Mouse (Mus musculus) embryonic fibroblast, embryonic 13.5 days (primary cell): Measurements from ENCODE around the gene Ctdsp1. TPM values are rescaled to one million over a fixed set of nuclear protein-coding genes. Genes with fewer than 3 reads are reported as not detected.

Experiments
- H3K27ac ChIP-seq: 2 replicates; pipeline ENCODE4 v1.5.1; 2012; ENCODE audit warnings: low read length, control low read depth, inconsistent platforms; ENCODE audit not compliant: insufficient read depth
- H3K4me1 ChIP-seq: 2 replicates; pipeline ENCODE4 v1.6.1; 2011; ENCODE audit warnings: low read length; ENCODE audit not compliant: control insufficient read depth, insufficient read depth
- H3K4me3 ChIP-seq: 2 replicates; pipeline ENCODE4 v1.5.1; 2011; ENCODE audit warnings: mild to moderate bottlenecking, control low read depth, low read length; ENCODE audit not compliant: insufficient read depth
- CTCF ChIP-seq: IDR thresholded peaks from 2 replicates; pipeline ENCODE4 v1.5.1; 2011; ENCODE audit warnings: mild to moderate bottlenecking, control low read depth, low read length, moderate library complexity, borderline replicate concordance; ENCODE audit not compliant: insufficient read depth
- POLR2A ChIP-seq: IDR thresholded peaks from 2 replicates; pipeline ENCODE4 v1.6.1; 2011; ENCODE audit warnings: low read depth, mild to moderate bottlenecking, control low read depth, low read length, moderate library complexity
- polyA plus RNA-seq: library from polyadenylated mRNA; stranded (reverse); fragments of >200 nt; gene quantifications from 2 replicates; pipeline ENCODE4 v1.2.4, GENCODE M21; 2011; ENCODE audit warnings: low read depth; ENCODE audit not compliant: missing spikeins, insufficient read length

Gene Ctdsp1
- polyA plus RNA-seq, 1 experiment: 78.6 TPM

- Histone ChIP-seq H3K4me3 (no peak overlapping the region), H3K4me1 (no peaks in the 10 kb centered on the region), H3K27ac (no peak overlapping the region)
- no peak for TF ChIP-seq CTCF
- TF ChIP-seq POLR2A: no peak
Measured at GRCm38 (mm10) chr1:74444538-74444937, 53.2 kb downstream of the Ctdsp1 start.

Other genes starting within 250 kb of the Ctdsp1 start
- not detected in 2 replicates for gene Cxcr2, start 237.5 kb upstream of the Ctdsp1 start, polyA plus RNA-seq
- not detected in 2 replicates for gene Cxcr1, start 196.9 kb upstream of the Ctdsp1 start, polyA plus RNA-seq
- gene Arpc2, start 155.4 kb upstream of the Ctdsp1 start, polyA plus RNA-seq: 446 and 515 TPM in 2 replicates
- 0.92 and 1.3 TPM in 2 replicates for gene Gpbar1, start 113.0 kb upstream of the Ctdsp1 start, polyA plus RNA-seq
- 85.7 and 90.3 TPM in 2 replicates for gene Aamp, start 106.8 kb upstream of the Ctdsp1 start, polyA plus RNA-seq
- 19.6 and 21.5 TPM in 2 replicates for gene Pnkd, start 106.6 kb upstream of the Ctdsp1 start, polyA plus RNA-seq
- gene Tmbim1, start 85.9 kb upstream of the Ctdsp1 start, polyA plus RNA-seq: 88.6 and 115 TPM in 2 replicates
- gene Catip, start 29.4 kb upstream of the Ctdsp1 start, polyA plus RNA-seq: 3.6 and 3.7 TPM in 2 replicates
- gene Slc11a1, start 16.3 kb upstream of the Ctdsp1 start, polyA plus RNA-seq: 1.1 TPM in 1 of 2 replicates, not detected in the other
- not detected in 2 replicates for gene Vil1, start 17.9 kb downstream of the Ctdsp1 start, polyA plus RNA-seq
- gene Cnot9, start 114.5 kb downstream of the Ctdsp1 start, polyA plus RNA-seq: 50.7 and 51.9 TPM in 2 replicates
- 0.30 and 1.8 TPM in 2 replicates for gene Plcd4, start 151.4 kb downstream of the Ctdsp1 start, polyA plus RNA-seq
- 15.8 and 21.0 TPM in 2 replicates for gene Usp37, start 152.8 kb downstream of the Ctdsp1 start, polyA plus RNA-seq
- 12.6 and 15.1 TPM in 2 replicates for gene Zfp142, start 196.7 kb downstream of the Ctdsp1 start, polyA plus RNA-seq
- gene Bcs1l, start 196.8 kb downstream of the Ctdsp1 start, polyA plus RNA-seq: 14.5 and 16.8 TPM in 2 replicates
- 50.6 and 56.1 TPM in 2 replicates for gene Rnf25, start 209.9 kb downstream of the Ctdsp1 start, polyA plus RNA-seq
- gene Stk36, start 209.9 kb downstream of the Ctdsp1 start, polyA plus RNA-seq: 4.4 and 7.0 TPM in 2 replicates